Mouse (Mus musculus): ENCODE measurements around the gene Entr1. TPM values are rescaled to one million over a fixed set of nuclear protein-coding genes. Genes with fewer than 3 reads are reported as not detected.
"Not testable (repeated sequence)": the region's sequence is repeated elsewhere in the genome, so short reads cannot be mapped to it uniquely, and the experiment has no call there.

The Entr1 gene
- total RNA-seq, 2 experiments from 2014 or later = 187 to 190 TPM

DNA sequence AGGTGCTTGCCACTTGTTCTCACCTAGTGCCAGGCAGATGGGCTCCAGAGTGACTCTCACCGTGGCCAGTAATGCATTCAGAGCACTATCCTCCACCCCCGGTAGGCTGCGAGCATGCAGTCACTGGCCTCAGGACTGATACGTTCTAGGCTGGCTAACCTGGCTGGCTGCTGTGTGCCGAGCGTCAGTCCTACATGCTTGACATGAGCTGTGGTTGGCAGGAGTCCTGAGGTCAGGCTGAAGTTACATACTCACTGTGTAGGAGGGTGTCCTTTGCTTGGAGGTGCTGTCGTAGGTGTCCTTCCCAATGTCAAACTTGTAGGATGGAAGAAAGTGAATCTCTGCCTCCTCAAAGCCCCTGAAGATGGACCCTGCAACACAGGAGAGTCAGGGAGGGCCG lies 9.9 kb upstream of the Entr1 start:
- intact Hi-C loops (cut with DNase I) = no loop called here

DNA sequence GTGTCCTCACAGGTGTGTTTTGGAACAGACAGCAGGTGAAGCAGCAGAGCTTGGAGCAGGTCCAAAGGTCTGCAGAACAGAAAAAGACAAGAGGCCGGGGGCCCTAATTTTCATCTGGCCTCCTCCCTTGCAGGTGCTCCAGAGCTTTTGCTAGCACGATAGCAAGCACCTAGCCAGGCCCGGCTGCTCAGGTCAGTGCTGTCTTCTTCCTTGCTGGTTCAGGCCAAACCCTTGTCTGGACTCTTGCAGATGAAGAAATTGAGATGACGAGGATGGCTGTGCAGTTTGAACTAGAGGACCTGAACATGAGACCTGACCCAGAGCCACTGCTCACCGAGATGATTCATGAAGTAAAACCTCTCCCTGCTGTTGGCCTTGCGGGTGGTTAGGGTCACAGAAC lies 2.5 kb upstream of the Entr1 start:
- peak in 1 of 2 experiments; percentile 16 for DNase-seq (ENCODE audit: extremely low spot score in 1 of 2, low spot score in 2 of 2)
- intact Hi-C loops (cut with DNase I) = no loop called here

More for the DNA sequence above, 9.9 kb upstream of the Entr1 start:
- DNase-seq (ENCODE audit: extremely low spot score in 1 of 2, low spot score in 2 of 2) = no peak

DNA sequence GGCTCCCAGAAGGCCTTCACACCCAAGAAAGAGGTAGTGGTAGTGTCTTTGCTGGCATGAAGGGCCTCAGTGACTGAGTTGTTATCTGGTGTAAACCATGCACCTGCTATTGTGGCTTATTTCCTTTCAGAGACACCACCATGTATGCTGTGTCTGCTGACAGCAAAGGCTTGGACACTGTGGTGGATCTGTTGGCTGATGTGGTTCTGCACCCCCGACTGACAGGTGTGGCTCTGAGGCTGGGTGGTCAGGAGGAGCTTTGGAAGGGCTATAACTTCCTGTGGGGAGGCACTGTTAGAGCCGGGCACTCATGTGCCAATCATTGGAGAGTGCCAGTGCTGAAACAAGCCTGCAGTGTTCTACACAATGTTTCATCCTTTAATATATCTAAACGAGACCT lies 1.8 kb upstream of the Entr1 start:
- no peak for DNase-seq (ENCODE audit: extremely low spot score in 1 of 2, low spot score in 2 of 2)
- intact Hi-C loops (cut with DNase I) = no loop called here

DNA sequence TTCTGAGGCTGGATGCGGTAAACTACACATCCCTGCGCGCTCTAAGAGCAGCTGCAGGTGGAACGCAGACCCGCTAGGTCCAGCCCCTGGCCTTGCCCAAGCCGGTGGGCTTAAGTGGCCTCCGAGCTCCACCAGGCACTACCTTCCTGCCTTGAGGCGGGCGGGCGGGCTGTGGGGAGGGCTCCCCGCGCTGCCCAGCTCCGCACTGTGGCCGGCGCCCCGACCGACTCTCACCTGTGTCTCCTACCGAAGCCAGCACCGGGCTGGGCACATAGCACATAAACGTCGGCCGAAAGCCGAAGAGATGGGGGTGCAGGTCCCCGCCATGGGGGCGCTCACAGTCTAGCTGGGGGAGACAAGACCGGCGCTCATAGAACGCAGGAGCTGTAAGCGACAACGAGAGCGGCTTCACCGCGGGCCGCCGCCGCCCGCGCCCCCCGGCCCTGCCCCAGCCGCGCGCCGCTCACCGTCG lies 398 bp downstream of the Entr1 start:
- intact Hi-C loops (cut with DNase I) = loop anchor here (10.0 kb wide), 1 partner anchor 234 kb away; no protein-coding TSS in a partner anchor
- DNase-seq (ENCODE audit: extremely low spot score in 1 of 2, low spot score in 2 of 2) = no peak

DNA sequence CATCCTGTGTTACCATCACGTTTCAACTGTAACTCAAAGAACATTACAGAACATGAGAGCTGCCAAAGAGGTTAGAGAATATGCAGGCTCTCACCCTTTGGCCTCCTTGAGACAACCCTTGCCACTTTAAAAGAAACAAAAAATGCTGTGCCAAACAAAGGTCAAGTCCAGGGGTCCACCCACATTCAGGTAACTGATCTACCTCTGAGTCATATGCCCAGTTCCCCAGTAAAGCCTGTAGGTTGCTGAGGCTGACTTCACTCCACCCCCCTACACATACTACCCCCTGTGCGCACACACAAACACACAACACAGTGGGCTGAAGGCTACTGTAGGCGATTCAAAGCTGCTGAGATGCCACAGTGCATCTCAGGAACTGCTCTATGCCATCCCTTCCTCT lies 1.4 kb downstream of the Entr1 start:
- intact Hi-C loops (cut with DNase I) = loop anchor here (10.0 kb wide), 1 partner anchor 233 kb away; no protein-coding TSS in a partner anchor
- DNase-seq (ENCODE audit: extremely low spot score in 1 of 2, low spot score in 2 of 2) = no peak

DNA sequence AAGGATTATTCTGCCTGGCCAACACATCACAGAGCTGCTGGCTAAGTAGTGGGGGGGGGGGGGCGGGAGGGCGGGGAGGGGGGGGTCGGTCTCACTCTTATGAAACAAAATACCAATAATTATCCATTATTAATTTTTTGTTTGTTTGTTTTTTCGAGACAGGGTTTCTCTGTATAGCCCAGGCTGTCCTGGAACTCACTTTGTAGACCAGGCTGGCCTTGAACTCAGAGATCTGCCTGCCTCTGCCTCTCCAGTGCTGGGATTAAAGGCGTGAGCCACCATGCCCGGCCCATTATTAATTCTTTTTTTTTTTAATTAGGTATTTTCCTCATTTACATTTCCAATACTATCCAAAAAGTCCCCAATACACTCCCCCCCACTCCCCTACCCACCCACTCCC lies 8.2 kb downstream of the Entr1 start:
- intact Hi-C loops (cut with DNase I) = loop anchor here (10.0 kb wide), 1 partner anchor 226 kb away; no protein-coding TSS in a partner anchor
- DNase-seq (ENCODE audit: extremely low spot score in 1 of 2, low spot score in 2 of 2) = not testable (repeated sequence)

DNA sequence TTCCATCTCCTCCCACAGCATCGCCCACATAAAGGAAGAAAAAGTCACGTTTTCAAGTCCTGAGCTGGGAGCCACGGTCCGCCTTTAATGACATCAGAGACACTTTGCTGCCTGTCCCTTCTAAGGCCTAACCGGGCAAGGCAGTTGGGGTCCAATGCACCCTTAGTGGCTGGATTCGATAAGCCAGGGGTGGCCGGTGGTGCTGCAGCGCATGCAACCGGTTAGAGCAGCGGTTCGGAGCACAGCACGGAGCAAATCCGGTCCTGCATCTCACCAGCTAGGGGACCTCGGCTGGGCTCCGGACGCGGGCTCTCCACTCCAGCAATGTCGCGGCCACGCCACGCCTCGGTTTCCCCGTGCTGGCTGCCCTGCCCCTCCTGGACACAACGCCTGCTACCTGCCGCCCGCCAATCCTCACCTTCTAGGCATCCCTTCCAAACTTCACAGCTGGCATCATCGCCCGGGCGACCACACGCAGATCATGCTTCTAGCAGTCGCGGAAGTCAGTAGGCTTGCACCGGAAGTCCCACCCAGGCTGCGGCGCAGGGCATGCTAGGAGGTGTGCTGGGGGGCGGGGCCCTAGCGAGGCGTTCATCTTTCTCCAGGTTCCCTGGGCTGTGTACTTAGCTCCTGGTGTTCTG lies 8.9 kb downstream of the Entr1 start, which contains the start of gene Snapc4:
Snapc4 (minus strand) TSS at position 523 of the 641 bp plus-strand sequence.
- DNase-seq (ENCODE audit: extremely low spot score in 1 of 2, low spot score in 2 of 2) = peak; percentile 77 to 91
- intact Hi-C loops (cut with DNase I) = loop anchor here (10.0 kb wide), 1 partner anchor 225 kb away; no protein-coding TSS in a partner anchor

DNA sequence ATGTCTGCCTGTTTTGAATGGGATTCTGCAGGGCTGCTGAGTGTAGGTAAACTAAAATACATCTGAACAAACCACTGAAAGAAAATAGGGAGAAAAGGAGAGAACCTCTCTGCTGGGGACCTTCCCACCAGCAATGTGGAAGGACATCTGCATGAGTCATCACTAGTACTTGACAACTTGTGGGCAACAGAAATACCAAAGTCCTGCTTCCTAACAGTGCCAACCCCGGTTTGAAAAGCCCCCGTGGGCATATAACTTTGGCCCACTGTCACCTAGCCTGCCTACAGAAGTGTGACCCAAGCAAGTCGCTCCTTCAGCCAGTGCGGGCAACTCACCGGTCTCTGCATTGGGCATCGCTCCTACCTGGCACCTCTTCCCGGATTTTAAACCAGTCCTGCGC lies 16.7 kb downstream of the Entr1 start:
- intact Hi-C loops (cut with DNase I) = loop anchor here (5.0 kb wide), 1 partner anchor 55 kb away; no protein-coding TSS in a partner anchor
- no peak for DNase-seq (ENCODE audit: extremely low spot score in 1 of 2, low spot score in 2 of 2)

DNA sequence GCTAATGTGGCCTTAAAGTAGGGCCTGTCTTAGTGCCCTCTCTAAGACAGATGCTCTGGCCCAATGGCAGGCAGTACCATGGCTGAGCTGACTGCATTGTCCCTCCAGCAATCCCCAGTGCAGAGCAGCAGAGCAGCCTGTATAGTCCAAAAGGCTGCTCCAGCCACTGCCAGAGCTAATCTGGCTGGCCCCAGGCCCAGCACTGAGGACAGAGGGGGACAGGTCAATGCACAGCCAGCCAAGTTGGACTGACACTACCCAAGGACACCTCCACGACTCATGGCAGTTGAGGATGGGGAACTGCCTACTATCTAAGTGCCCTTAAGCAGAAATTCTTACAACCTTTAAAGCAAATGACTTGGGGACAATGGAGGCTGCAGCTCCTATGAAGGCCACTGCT lies 20.5 kb downstream of the Entr1 start:
- intact Hi-C loops (cut with DNase I) = no loop called here

DNA sequence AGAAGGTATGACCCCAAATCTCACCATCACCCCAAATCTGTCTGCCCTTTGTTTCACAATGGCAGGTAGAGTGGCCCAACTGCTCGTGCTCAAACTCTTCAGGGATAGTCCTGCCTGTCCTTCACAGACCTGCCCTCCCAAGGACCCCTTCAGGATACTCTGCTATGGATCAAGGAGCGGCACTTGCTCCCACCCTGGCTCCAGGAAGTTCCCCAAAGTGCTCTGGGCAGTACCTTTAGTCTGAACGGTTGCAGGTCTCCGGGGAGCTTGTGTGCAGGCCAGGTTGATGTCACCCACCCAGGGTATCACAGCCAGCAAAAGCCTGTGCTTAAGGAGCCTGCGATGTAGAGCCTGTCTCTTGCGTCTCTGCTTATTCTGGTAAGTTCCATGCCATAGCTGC lies 21.2 kb downstream of the Entr1 start:
- intact Hi-C loops (cut with DNase I) = no loop called here
- DNase-seq (ENCODE audit: extremely low spot score in 1 of 2, low spot score in 2 of 2) = no peak

More for the DNA sequence above, 20.5 kb downstream of the Entr1 start:
- no peak for DNase-seq (ENCODE audit: extremely low spot score in 1 of 2, low spot score in 2 of 2)

DNA sequence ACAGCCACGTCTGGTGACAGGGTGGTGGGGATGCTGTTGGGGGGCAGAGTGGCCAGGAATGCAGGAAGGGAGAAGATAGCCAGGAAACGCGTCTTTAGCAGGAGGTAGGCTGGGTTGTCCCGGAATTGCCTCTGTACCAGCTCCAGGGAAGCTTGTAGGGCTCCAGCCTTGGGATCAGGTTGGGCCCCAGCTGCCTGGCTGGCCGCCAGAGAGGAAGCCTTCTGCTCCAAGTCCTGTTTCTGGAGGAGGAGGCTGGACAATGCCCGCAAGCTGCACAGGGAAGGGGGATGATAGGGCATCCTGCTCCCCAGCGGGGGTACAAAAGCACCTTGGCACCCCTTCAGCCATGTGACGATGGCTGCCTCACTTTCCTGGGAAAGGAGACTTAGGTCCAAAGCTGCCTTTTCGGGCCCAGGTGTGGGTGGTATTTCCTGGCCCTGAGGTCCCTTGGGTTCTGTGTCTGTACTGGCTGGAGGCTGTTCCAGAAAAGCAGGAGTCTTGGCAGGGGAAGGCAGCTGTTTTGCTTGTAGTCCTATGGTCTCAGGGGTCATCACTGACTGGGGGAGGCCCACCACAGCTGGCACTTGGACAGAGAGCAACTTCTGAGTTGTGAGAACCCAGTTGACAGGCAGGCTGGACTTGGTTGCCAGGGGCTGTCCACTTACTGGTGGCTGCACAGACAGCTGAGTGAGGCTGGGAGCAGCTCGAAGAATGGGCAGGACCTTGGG lies 24.2 kb downstream of the Entr1 start:
- intact Hi-C loops (cut with DNase I) = no loop called here
- peak in 1 of 2 experiments; percentile 87 for DNase-seq (ENCODE audit: extremely low spot score in 1 of 2, low spot score in 2 of 2)

DNA sequence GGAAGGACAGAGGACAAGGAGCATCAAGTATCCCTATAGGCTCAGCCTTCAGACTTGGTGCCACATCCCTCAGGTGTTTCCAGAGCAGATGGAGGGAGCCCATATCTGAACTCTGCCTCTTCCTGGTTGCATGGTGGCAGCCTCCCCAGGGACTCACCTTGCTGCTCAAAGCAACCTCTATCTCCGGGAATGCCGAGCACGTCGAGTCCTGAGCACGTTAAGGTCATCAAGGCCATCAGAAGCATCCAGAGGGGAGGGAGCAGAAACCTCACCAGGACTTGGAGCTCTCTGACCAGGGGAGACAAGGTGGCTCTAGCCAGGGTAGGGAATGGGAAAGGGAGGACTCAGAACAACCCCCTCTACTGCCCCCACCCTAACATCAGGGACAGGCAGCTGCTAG lies 25.6 kb downstream of the Entr1 start:
- intact Hi-C loops (cut with DNase I) = no loop called here
- DNase-seq (ENCODE audit: extremely low spot score in 1 of 2, low spot score in 2 of 2) = no peak

DNA sequence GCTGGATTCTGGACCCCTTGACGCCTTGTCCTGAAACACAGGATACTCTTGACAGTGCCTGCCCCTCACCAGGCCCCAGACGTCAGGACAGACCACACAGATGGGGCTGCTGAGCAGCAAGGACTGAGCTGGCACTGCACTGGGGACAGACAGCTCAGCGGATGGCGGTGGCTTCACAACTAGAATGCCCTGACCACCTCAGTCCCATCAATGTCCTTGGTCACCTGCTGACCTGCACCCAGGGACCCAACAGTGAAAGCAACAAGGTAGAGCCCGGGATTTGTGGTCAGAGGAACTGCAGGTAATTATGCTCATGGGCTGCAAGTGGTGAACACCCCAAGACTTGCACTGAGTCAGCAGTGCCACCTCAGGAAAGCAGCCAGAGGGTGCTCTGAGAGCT lies 26.1 kb downstream of the Entr1 start:
- intact Hi-C loops (cut with DNase I) = no loop called here
- no peak for DNase-seq (ENCODE audit: extremely low spot score in 1 of 2, low spot score in 2 of 2)

DNA sequence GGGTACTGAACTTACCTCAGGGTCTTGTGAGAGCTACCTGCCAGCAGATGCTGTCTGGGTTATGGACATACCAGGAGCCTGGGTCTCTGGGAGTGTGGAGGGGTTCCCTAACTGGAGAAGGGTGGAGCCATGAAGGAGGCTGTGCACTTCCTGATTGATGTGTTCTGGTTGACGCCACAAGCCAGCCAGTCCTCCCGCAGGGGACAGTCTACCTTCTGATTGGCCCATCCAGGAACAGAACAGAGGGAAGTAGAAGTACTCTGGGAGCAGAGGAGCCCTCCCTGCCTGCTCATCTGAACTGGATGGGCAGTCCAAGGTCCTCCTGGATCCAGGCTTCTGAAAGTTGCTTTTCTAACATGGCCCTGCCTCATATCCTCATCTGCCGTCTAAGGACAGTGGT lies 28.3 kb downstream of the Entr1 start, which contains the start of gene Card9:
Card9 (minus strand) TSS at position 147 of the 400 bp plus-strand sequence.
- no peak for DNase-seq (ENCODE audit: extremely low spot score in 1 of 2, low spot score in 2 of 2)
- intact Hi-C loops (cut with DNase I) = no loop called here

DNA sequence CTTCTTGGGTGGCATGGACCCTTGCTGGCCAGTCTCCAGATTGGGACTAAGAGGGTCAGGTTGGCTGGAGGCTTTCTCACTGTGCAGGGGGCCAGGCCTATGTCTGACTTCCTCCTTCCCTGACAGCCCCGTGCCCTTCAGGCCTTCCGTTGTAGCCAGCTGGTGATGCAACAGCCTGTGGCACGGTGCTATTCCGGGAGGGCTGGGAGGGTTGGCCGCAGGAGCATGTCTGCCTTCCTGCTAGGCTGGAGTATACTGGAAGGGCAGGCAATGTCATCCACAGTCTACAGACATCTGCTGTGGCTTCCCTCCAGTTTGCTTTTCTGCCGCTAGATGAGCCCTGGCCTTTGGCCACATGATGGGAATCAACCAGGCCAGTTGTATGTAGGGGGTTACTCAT lies 29.1 kb downstream of the Entr1 start:
- DNase-seq (ENCODE audit: extremely low spot score in 1 of 2, low spot score in 2 of 2) = peak in 1 of 2 experiments; percentile 51
- intact Hi-C loops (cut with DNase I) = no loop called here

DNA sequence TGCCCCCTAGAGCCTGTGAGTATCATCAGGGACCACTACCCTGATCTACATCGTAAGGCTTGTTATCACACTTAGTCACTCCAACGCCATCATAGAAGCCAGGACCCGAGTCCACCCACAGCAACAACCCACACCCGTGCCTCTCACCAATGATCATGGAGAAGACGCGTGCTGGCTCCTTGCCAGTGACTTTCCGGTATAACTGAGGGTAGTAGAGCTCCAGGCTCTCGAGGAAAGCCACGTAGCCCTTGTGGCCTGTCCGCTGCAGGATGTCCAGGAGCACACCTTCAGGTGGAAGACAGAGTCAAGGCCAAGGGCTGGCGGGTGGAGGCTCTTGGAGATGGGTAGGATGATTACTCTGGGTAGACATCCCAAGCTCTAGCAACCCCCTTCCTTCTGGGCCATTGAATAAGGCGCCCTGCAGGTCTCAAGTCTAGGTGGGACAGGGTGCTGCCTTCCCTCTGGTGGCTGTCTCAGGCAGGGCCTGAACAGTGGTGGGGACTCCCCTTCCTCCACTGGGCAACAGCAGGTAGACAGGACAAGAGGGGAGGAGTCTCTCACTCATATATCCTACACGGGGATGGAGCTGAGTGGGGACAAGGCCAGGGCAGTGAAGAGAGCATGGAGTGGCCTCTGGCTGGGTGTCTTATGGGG lies 30.3 kb downstream of the Entr1 start:
- peak in 1 of 2 experiments; percentile 51 for DNase-seq (ENCODE audit: extremely low spot score in 1 of 2, low spot score in 2 of 2)
- intact Hi-C loops (cut with DNase I) = no loop called here

DNA sequence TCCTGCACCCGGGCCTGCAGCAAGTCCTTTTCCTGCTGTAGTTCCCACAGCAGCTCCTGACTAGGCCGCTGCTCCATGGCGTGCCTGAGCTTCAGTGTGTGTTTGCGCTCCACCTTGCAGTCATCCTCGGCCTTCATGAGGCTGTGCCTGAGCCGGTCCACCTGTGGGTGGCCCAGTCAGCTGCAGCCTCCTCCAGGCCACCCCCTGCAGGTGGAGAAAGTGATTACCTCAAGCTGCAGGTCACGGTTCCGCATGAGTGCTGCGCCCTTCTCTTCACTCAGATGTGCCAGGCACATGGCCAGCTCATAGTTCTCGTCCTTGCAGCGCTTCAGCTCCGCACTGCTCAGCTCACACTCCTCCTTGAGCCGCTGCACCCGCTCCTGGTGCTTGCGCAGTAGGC lies 31.6 kb downstream of the Entr1 start:
- intact Hi-C loops (cut with DNase I) = no loop called here
- peak in 1 of 2 experiments; percentile 42 for DNase-seq (ENCODE audit: extremely low spot score in 1 of 2, low spot score in 2 of 2)

DNA sequence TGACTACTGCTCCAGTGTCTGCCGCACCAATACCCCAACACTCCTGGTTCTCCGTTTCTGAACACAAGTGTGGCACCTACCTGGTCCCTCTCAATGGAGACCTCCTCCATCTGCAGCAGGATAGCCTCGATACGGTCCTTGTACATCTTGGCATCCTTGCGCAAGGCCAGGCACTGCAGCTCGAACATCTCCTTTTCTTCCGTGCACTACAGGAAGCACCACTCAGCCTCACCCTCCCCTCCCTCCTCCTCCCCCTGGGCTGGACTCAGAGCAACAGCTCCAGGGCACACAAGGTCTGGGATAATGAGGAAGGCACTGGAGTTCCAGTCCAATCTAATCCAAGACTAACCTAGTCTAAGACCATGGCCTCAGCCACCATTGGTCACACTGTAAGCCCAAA lies 32.4 kb downstream of the Entr1 start:
- intact Hi-C loops (cut with DNase I) = no loop called here

DNA sequence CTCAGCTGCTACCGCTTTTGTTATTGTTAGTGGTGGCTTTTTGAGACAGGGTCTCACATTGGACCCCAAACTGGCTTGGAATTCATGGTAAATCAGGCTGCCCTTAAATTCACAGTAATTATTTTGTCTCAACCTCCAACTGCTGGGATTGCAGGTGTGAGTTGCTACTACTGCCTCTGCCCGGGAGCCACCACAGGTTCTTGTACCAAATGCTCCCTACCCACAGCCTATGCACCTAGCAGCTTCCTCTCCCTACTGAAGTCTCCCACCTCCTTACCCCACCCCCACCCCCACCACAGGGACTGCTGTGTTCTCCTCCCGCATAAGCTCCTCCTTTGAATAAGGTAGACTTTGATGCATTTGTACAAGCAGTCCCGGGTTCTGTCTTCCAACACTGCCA lies 32.9 kb downstream of the Entr1 start:
- intact Hi-C loops (cut with DNase I) = no loop called here
- DNase-seq (ENCODE audit: extremely low spot score in 1 of 2, low spot score in 2 of 2) = no peak

More for the DNA sequence above, 32.4 kb downstream of the Entr1 start:
- DNase-seq (ENCODE audit: extremely low spot score in 1 of 2, low spot score in 2 of 2) = no peak

Data from left cerebral cortex, postnatal 10 days (tissue).